Mouse (Mus musculus) intestine, postnatal 0 days (tissue): Measurements from ENCODE around the gene Rnf212b. TPM values are rescaled to one million over a fixed set of nuclear protein-coding genes. Genes with fewer than 3 reads are reported as not detected.
"Not testable (repeated sequence)": the region's sequence is repeated elsewhere in the genome, so short reads cannot be mapped to it uniquely, and the experiment has no call there.

ENCODE experiments used
- ATAC-seq: fragments of 200-750 bp; cut with Nextera tagmentation; 2 replicates; pipeline ENCODE4 v1.8.0; 2017; ENCODE audit warnings: mild to moderate bottlenecking, moderate TSS enrichment, moderate library complexity
- H3K27ac ChIP-seq: fragments of 300-500 bp; sonication (generic); 2 replicates; pipeline ENCODE4 v1.5.1; 2014; ENCODE audit warnings: mild to moderate bottlenecking, low read depth, low read length, moderate library complexity
- H3K27me3 ChIP-seq: fragments of 300-500 bp; sonication (generic); replicated peaks from 2 replicates; pipeline ENCODE4 v1.6.1; 2014; ENCODE audit warnings: low read length, mixed read lengths; ENCODE audit not compliant: control insufficient read depth, insufficient read depth
- H3K36me3 ChIP-seq: fragments of 300-500 bp; sonication (generic); 2 replicates; pipeline ENCODE4 v1.6.1; 2014; ENCODE audit warnings: mild to moderate bottlenecking, moderate library complexity; ENCODE audit not compliant: control insufficient read depth, insufficient read depth
- H3K4me1 ChIP-seq: fragments of 300-500 bp; sonication (generic); replicated peaks from 2 replicates; pipeline ENCODE4 v1.6.1; 2014; ENCODE audit warnings: antibody characterized with exemption, low read length, mixed read lengths; ENCODE audit not compliant: control insufficient read depth, insufficient read depth
- H3K4me2 ChIP-seq: fragments of 300-500 bp; sonication (generic); replicated peaks from 2 replicates; pipeline ENCODE4 v1.6.1; 2014; ENCODE audit warnings: low read depth, mild to moderate bottlenecking, moderate library complexity
- H3K4me3 ChIP-seq: fragments of 300-500 bp; sonication (generic); 2 replicates; pipeline ENCODE4 v1.5.1; 2014; ENCODE audit warnings: low read depth, low read length
- H3K9ac ChIP-seq: fragments of 300-500 bp; sonication (generic); 2 replicates; pipeline ENCODE4 v1.6.1; 2014; ENCODE audit warnings: mild to moderate bottlenecking, low read depth, low read length
- H3K9me3 ChIP-seq: fragments of 300-500 bp; sonication (generic); 2 replicates; pipeline ENCODE4 v1.6.1; 2016; ENCODE audit warnings: mixed run types; ENCODE audit not compliant: control insufficient read depth
- CTCF ChIP-seq: sonication (generic); IDR thresholded peaks from 2 replicates; pipeline ENCODE4 v1.5.1; 2016; ENCODE audit warnings: low read depth, mild to moderate bottlenecking, control low read depth, antibody characterized with exemption, moderate library complexity
- WGBS: fragments of 180-500 bp; shearing (Covaris S2); extraction: QIAGEN DNeasy Blood & Tissue Kit; methylation state at CpG from one replicate; pipeline ENCODE4 v1.1.7; 2014; 5-methylcytosine and 5-hydroxymethylcytosine counted together
- polyA plus RNA-seq: library from polyadenylated mRNA; unstranded; fragments of >200 nt; fragmentation: Nextera tagmentation; extraction: Ambion mirVana; gene quantifications from 2 replicates; pipeline ENCODE4 v1.2.1, GENCODE M21; 2015

Rnf212b gene
- not detected in 2 replicates for polyA plus RNA-seq

GRCm38 (mm10) chr14:54813991-54814390 lies at the start of gene Rnf212b:
Gene Rnf212b, plus strand, starts transcription at chr14:54814141.
- H3K27ac ChIP-seq = no peak within 1 kb of the TSS
- H3K27me3 ChIP-seq = no peaks in the 10 kb centered on the region
- TF ChIP-seq CTCF = no peak
- 89% methylated on average over 29 of the region's 29 CpGs for WGBS
- no peak for ATAC-seq
- no peak within 1 kb of the TSS for H3K4me2 ChIP-seq
- H3K4me1 ChIP-seq = no peaks in the 10 kb centered on the region
- H3K4me3 ChIP-seq = no peak within 1 kb of the TSS
- no peaks in the 10 kb centered on the region for H3K36me3 ChIP-seq
- no peaks in the 10 kb centered on the region for H3K9me3 ChIP-seq
- no peak within 1 kb of the TSS for H3K9ac ChIP-seq

- not testable (repeated sequence) for H3K9ac ChIP-seq, H3K9me3 ChIP-seq, H3K4me2 ChIP-seq, H3K27ac ChIP-seq, H3K4me3 ChIP-seq, H3K36me3 ChIP-seq, H3K27me3 ChIP-seq, H3K4me1 ChIP-seq, ATAC-seq
- over 99% methylated on average over 4 of the region's 7 CpGs for WGBS
Observed at GRCm38 (mm10) chr14:54766937-54767336, 47.0 kb upstream of the Rnf212b start.

GRCm38 (mm10) chr14:54768314-54769067 lies 45.5 kb upstream of the Rnf212b start:
- Histone ChIP-seq H3K4me1 (no peaks in the 10 kb centered on the region), H3K4me2 (no peak overlapping the region), H3K4me3 (no peak overlapping the region), H3K27ac (no peak overlapping the region), H3K36me3 (peaks cover 7% of the 10 kb centered on the region; the same call in 1 of the 2 replicates), H3K9me3 (no peaks in the 10 kb centered on the region), H3K27me3 (no peaks in the 10 kb centered on the region), H3K9ac (no peak overlapping the region)
- TF ChIP-seq CTCF = no peak
- 81% methylated on average over 10 of the region's 10 CpGs for WGBS
- ATAC-seq = peak; percentile 13; the same call in 1 of the 2 replicates

- no peak for TF ChIP-seq CTCF
- no peaks in the 10 kb centered on the region for H3K27me3 ChIP-seq
- H3K36me3 ChIP-seq = peaks cover 7% of the 10 kb centered on the region; the same call in 1 of the 2 replicates
- no peak overlapping the region for H3K4me2 ChIP-seq
- H3K4me1 ChIP-seq = no peaks in the 10 kb centered on the region
- 90% methylated on average over 5 of the region's 5 CpGs for WGBS
- no peak overlapping the region for H3K27ac ChIP-seq
- H3K9ac ChIP-seq = no peak overlapping the region
- H3K9me3 ChIP-seq = no peaks in the 10 kb centered on the region
- no peak for ATAC-seq
- H3K4me3 ChIP-seq = no peak overlapping the region
Observed at GRCm38 (mm10) chr14:54769068-54769425, 44.9 kb upstream of the Rnf212b start.

GRCm38 (mm10) chr14:54770373-54770772 lies 43.6 kb upstream of the Rnf212b start:
- Histone ChIP-seq H3K4me1 (no peaks in the 10 kb centered on the region), H3K27me3 (no peaks in the 10 kb centered on the region), H3K9ac (no peak overlapping the region), H3K36me3 (peaks cover 7% of the 10 kb centered on the region; the same call in 1 of the 2 replicates), H3K4me2 (no peak overlapping the region), H3K4me3 (no peak overlapping the region), H3K27ac (no peak overlapping the region), H3K9me3 (no peaks in the 10 kb centered on the region)
- ATAC-seq = no peak
- WGBS = 76% methylated on average over 5 of the region's 5 CpGs
- TF ChIP-seq CTCF = no peak

- no peak for TF ChIP-seq CTCF
- no peak overlapping the region for H3K4me2 ChIP-seq
- H3K9ac ChIP-seq = no peak overlapping the region
- no peak overlapping the region for H3K27ac ChIP-seq
- no peaks in the 10 kb centered on the region for H3K27me3 ChIP-seq
- no peak overlapping the region for H3K4me3 ChIP-seq
- H3K9me3 ChIP-seq = no peaks in the 10 kb centered on the region
- no peaks in the 10 kb centered on the region for H3K4me1 ChIP-seq
- ATAC-seq = no peak
- 82% methylated on average over 20 of the region's 20 CpGs for WGBS
- H3K36me3 ChIP-seq = peaks cover 7% of the 10 kb centered on the region; the same call in 1 of the 2 replicates
Observed at GRCm38 (mm10) chr14:54772333-54772856, 41.5 kb upstream of the Rnf212b start.
